Mouse (Mus musculus): Measurements from ENCODE around the gene Usp10.
A peak's percentile ranks its signal among the peaks of the same experiment; 100 is the strongest.

- TF ChIP-seq CTCF (IDR thresholded peaks at IDR 0.05; ENCODE audit: borderline replicate concordance, extremely low read depth, insufficient read depth, insufficient read length), result no peak
- TF ChIP-seq POLR2A (IDR thresholded peaks at IDR 0.05; ENCODE audit: borderline replicate concordance, extremely low read depth, insufficient read depth, insufficient read length, poor library complexity, severe bottlenecking), result peak; percentile 94
Measured at GRCm38 (mm10) chr8:119910547-119911257, 542 bp downstream of the Usp10 start, which contains the start of gene Gm20388.

All from brain, embryonic 14.5 days (tissue).